Mouse (Mus musculus) adrenal gland, postnatal 4 days (tissue): ENCODE results near the gene Fam155a. TPM values are rescaled to one million over a fixed set of nuclear protein-coding genes. Genes with fewer than 3 reads are reported as not detected.

Experiments
- DNase-seq, 2 experiments: peaks; one replicate each; pipeline ENCODE4 v3.0.0; 2021 to 2022; ENCODE audit warnings: low spot score in 2 of 2, mixed read lengths in 2 of 2
- total RNA-seq, 2 experiments: library from RNA; stranded (reverse); gene quantifications; 2 replicates each; pipeline ENCODE4 v1.2.3; 2021

Fam155a gene
- total RNA-seq, 2 experiments from 2014 or later: 20.7 to 22.4 TPM

- DNase-seq: no peak
Measured at GRCm38 (mm10) chr8:9292532-9292931, 478.4 kb downstream of the Fam155a start.

GRCm38 (mm10) chr8:9288015-9288729 lies 482.8 kb downstream of the Fam155a start:
- DNase-seq: no peak

- DNase-seq: no peak
Measured at GRCm38 (mm10) chr8:9274117-9274516, 496.8 kb downstream of the Fam155a start.

GRCm38 (mm10) chr8:9264378-9264777 lies 506.6 kb downstream of the Fam155a start:
- no peak for DNase-seq

GRCm38 (mm10) chr8:9261527-9261926 lies 509.4 kb downstream of the Fam155a start:
- no peak for DNase-seq

- no peak for DNase-seq
Measured at GRCm38 (mm10) chr8:9255316-9255715, 515.6 kb downstream of the Fam155a start.

GRCm38 (mm10) chr8:9252991-9253390 lies 518.0 kb downstream of the Fam155a start:
- no peak for DNase-seq

GRCm38 (mm10) chr8:9248109-9248821 lies 522.7 kb downstream of the Fam155a start:
- DNase-seq: no peak

- DNase-seq: no peak
Measured at GRCm38 (mm10) chr8:9245994-9246393, 525.0 kb downstream of the Fam155a start.

GRCm38 (mm10) chr8:9240996-9241395 lies 530.0 kb downstream of the Fam155a start:
- DNase-seq: no peak

GRCm38 (mm10) chr8:9239741-9240140 lies 531.2 kb downstream of the Fam155a start:
- DNase-seq: no peak

GRCm38 (mm10) chr8:9238974-9239373 lies 532.0 kb downstream of the Fam155a start:
- no peak for DNase-seq

GRCm38 (mm10) chr8:9233326-9233919 lies 537.5 kb downstream of the Fam155a start:
- DNase-seq: peak; percentile 66 to 74

- DNase-seq: peak in 1 of 2 experiments; percentile 17
Measured at GRCm38 (mm10) chr8:9227779-9228464, 543.0 kb downstream of the Fam155a start.

GRCm38 (mm10) chr8:9226767-9227166 lies 544.2 kb downstream of the Fam155a start:
- no peak for DNase-seq

GRCm38 (mm10) chr8:9211751-9212150 lies 559.2 kb downstream of the Fam155a start:
- DNase-seq: no peak

- DNase-seq: no peak
Measured at GRCm38 (mm10) chr8:9207505-9208051, 563.4 kb downstream of the Fam155a start.

GRCm38 (mm10) chr8:9204345-9205067 lies 566.5 kb downstream of the Fam155a start:
- no peak for DNase-seq

- DNase-seq: no peak
Measured at GRCm38 (mm10) chr8:9200099-9200498, 570.9 kb downstream of the Fam155a start.

GRCm38 (mm10) chr8:9191682-9192081 lies 579.3 kb downstream of the Fam155a start:
- no peak for DNase-seq

GRCm38 (mm10) chr8:9188616-9189015 lies 582.3 kb downstream of the Fam155a start:
- no peak for DNase-seq
